Mouse (Mus musculus) cerebellum, postnatal 36 days (tissue): Measurements from ENCODE around the gene Wars2.

Experiments used
- DNase-seq, 2 experiments: peaks; one replicate each; pipeline ENCODE4 v3.0.0; 2021 to 2022; ENCODE audit warnings: mixed read lengths in 2 of 2

Wars2 gene

DNA sequence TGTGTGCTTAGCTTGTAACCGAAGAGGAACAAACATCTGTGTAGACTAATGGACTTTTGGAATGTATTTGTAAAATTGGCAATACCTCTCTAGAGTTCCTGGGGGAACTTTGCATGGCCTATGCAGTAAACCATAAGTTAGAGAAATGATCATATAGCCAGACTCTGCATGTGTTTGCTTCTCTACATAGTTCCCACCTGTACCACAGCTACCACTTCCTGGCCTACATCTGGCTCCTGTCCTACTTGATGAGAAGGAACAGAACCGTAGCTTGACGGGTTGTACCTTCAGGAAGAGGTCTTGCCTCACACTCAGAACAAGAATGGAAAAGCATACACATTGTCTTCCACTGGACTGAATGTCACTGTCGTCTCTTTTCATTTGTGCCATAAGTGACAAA is 52.7 kb downstream of the Wars2 start:
- no peak for DNase-seq

DNA sequence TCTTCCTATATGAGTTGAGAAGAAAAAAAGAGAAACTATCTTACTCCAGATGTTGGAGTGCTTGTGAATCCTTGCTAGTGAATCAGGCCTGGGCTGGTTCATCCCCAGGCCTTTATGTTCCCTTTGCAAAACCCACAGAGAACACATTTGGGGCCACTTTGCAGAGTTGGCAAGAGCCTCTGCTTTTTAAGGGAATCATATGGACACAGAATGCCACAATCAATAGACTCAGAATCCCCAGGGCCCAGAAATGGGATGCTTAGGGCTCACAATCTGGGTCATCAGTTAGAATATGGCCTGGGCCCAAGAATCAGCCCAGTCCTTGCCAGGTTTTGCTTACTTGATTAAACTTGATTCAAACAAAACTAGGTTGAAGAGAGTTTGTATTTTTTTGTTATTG is 62.5 kb downstream of the Wars2 start:
- no peak for DNase-seq

DNA sequence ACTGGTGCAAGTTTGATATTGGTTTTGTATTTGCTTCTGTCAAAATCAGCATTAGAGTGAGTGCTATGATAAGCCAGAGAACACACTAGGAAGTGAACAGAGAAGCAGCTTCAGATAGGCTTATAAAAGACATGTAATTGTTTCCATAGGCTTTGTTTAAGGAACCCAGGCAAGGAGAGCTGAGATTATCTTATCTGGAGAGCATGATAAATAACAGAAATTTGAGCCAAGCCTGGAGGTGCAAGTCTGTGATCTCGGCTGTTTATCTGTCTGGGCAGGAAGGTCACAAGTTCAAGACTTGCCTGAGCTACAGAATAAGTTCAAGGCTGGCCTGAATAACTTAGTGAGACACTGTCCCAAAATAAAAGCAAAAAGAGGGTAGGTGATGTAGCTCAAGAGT is 67.5 kb downstream of the Wars2 start:
- no peak for DNase-seq

DNA sequence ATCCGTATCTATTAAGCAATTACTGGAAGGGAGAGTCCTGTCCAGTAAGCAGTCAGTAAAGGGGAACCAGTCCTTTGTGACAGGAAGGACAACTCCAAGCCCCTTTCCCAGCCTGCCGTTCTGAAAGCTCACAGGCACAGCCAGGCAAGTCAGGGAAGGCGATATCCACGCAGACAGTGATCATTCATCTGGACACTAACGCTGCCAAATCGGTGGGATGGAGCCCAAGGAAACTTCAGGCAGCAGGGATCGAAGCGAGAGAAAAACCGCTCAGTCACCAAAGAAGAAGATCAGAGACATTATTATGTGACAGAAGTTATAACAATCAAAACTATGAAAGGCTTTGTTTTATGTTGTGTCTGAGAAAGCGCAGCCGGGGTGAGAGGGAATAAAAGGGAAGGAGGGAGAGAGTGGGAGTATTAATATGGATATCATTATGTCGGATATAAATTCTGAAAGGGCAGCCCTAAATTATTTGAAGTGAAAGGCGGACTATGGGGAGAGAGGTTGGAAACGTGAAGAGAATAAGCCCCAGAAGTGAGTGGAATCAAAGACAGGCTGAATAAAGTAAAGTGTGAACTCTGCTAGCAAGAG is 70.3 kb downstream of the Wars2 start:
- DNase-seq, result no peak

DNA sequence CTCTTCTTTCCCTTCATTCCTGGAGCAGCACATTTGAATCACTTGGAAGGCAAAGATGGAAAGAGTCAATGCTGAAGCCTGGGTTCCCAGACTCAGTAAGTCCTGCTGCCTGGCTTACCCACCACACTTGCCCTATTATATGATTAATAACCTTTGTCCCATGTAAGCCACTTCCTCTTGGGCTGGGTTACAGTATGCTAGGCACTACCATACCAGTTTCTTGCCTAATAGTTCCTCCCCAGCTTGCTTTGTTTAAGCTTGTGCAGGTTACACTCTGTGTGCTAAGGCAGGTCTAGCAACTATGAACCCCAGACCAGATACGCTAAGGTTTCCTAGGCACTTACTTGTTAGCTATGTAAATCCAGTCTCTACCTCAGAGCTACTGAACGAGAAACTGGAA is 86.9 kb downstream of the Wars2 start:
- no peak for DNase-seq

DNA sequence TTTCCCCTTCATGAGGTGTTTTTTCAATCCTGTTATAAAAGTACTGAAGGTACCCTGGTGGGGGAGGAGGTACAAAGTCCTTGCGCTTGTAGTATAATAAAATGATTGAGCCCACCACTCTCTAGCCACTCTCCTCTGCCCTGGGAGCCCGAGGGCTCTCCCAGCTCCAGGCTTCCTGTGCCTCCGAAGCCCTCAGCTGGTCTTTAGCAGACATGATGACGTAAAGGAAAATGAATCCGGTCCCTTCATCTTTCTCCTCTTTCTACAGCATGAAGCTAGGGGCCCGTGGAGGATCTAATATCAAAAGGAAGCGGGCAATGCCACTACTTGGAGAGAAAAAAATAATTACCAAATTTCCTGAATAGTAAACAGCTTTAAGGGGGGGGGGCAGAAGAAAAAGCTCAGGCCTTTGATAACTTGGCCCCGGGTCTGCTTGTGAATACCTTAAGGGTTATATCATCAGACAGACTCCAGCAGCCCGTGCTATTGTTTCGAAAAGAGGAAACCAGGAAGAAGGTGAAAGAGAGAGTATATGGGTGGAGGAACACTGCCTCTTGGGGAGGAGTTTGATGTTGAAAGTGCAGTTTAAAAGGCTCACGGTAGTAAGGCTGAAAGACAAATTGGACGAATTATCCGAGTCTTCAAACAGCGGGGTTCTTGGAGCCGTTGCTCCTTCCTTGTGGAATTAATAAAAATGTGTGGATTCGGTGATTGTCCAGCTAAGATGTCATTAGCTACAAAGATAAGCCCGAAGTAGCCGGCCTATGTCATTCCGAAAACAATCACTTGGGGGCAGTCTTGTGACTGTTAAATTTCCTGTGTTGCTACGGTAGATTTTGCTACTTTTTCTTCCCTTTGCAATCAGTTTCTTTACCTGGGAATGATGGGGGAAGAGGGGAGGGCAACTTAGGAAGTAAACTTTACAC is 92.8 kb downstream of the Wars2 start:
- peak; percentile 50 to 72 for DNase-seq

DNA sequence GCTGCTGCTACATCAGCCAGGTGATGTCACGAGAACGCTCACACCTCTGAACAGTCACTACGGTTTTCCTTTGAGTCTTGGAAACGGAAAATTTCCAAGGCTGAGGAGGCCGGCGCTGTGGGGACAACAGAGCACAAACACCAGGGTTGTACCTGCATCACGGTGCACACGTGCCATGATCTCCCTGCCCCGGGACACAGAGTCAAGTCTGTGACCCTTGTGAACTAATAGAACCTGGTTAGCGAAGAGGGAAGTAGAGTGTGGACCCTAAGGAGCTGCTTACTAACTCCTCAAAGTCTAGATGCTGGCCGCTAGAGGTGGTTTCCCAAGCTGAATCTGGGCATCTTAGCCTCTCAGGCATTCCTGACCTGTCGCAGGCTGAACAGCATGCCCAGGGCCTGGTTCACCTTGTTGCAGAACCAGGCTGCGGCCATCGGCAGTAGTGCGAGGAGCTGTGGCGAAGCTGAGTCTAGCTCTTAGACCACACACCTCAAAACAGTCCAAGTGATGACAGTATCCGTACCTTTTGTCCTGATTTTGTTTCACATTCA is 93.5 kb downstream of the Wars2 start:
- no peak for DNase-seq

DNA sequence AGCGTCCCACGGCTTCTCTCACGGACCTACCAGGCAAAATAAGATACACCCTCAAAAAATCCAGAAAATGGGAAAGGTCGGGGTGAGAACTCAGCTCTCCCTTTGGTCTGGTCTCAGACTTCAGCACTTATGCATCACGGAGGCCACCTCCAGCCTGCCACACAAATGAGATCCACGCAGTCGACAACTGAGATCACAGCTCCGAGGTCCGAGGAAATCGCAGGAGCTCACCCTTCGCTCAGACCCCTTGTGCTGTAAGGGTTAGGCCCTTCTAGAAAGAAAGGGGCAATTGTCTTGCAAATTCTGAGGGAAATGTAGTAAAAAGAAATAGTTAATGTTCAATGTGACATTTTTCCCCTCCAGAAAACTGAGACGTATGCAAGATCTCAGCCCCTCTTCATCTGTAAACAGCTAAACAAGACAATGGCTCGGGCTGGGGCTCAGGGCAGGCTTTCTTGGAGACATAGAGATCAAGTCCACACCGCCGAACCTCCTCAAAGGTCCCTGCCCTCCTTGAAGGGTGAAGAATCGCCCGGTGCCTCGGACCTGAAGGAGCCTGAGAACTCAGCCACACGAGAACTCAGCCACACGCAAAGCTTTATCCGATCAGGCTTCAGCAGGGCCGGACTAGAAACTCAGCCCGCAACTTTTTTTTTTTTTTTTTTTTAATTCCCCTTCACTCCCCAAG is 94.4 kb downstream of the Wars2 start:
- no peak for DNase-seq

DNA sequence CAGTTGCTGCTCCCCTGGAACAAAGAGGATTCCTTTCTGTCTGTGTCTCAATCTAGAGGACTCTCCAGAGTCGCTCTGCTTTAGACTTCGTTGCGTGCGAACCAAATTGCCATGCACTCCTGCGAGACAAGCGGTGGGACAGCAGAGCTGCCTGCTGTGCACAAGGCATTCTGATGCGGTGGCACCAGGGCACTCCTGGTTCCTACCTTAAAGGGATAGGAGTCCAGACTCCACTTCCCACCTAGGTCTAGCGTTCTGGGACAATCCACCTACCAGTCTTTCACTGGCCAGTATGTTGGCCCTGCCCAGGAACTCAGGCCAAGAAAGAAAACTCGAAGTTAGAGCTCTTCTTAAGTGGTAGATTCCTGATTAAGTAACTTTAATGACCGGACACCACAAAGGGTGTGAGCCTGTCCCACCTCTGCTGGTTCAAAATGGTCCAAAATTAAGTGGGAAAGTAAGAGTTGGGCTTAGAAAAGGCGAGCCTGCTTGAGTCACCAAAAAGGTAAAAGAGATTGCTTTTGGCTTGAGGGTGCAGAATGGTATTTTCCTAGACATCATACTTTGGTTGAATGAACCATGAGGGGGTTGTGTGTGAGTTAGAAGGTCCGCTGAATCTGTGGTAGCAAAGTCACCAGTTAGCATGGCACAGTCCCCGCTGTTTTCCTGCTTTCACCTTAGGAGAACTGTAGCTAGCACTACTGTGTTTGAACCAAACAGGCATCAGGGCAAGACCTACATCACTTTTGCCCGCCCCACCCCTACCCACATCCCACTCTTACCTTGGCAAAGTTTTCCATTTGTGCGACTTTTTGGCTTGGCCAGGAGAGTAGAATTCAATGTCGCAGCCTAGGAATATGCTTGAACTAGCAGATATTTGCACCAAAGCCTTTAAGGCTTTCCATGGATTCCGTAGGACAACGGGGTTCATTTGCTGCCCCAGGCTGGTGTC is 95.2 kb downstream of the Wars2 start:
- DNase-seq, result no peak

DNA sequence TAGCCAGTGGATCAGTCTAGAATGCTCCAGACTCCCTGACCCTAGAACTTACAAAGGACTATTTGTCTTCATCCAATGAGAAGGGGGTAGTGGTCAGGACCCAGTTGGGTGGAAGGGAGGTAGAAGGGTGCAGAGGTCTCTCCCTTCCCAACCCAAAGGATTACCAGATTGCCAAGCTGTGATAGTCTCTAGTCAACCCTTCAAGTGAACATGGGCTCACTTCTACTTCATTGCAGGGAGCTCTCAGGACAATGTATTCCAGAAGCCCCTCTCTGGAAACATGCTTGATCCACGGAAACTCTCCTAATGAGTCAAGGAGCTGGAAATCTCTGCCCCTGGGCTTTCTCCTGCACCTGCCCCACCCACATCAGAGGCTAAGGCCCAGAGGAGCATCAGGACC is 97.8 kb downstream of the Wars2 start:
- no peak for DNase-seq

DNA sequence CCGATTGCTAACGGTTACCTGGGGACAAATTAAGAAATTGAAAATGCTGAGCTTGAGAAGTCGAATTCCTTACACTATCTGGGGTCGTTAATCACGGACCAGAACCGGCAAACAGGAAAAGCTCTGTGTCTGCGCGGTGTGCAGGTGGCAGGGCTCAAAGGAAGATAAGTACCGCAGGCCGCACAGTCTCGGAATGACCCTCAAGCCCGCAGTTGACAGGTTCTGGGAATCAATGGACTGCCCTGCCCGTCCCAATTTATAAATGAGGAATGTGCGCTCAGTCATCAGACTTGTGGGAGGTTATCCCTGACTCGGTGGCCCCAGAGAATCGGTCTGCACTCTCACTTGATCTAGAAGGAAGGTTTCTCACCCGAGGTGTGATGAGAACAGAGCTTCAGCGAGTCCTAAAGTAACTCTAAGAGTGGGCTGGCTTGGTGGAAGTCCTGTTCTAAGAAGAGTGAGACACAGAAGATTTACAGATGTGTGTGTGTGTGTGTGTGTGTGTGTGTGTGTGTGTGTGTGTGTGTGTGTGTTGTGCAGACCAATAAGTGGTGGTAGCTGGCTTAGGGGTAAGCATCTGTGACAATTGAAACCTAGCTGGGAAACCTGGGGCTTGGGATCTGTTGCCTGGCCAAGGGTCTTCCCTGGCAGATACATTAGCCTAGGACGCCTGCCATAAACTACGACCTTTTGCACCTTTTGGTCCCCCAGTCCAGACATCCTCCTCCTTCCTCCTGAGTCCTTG is 98.6 kb downstream of the Wars2 start:
- DNase-seq, result no peak

DNA sequence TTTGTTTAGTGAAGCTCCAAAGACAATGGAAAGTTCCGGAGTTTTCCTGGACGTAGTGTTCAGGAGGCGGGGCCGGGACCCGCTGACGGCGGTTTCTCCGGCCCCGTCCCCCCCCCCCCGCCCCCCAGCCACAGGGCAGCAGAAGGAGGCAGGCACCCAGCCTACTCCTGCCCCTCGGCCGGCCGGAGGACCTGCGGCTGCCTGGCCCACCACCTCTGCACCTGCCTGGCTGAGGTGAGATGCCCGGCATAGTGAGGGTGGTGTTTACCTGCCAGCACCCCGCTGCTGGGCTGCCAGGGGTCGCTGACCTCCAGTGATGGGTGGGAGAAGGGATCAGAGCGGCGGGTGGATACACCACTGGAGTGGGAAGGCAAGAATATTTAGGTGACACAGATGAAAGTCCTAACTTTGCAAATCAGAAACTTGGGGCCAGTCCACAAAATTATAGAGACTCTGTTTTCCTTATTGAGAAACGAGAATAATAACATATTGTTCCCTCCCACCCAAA is 99.4 kb downstream of the Wars2 start, which contains the start of gene Tbx15:
TSS of gene Tbx15 (plus strand) at position 169 of the 508 bp plus-strand sequence.
- no peak for DNase-seq

DNA sequence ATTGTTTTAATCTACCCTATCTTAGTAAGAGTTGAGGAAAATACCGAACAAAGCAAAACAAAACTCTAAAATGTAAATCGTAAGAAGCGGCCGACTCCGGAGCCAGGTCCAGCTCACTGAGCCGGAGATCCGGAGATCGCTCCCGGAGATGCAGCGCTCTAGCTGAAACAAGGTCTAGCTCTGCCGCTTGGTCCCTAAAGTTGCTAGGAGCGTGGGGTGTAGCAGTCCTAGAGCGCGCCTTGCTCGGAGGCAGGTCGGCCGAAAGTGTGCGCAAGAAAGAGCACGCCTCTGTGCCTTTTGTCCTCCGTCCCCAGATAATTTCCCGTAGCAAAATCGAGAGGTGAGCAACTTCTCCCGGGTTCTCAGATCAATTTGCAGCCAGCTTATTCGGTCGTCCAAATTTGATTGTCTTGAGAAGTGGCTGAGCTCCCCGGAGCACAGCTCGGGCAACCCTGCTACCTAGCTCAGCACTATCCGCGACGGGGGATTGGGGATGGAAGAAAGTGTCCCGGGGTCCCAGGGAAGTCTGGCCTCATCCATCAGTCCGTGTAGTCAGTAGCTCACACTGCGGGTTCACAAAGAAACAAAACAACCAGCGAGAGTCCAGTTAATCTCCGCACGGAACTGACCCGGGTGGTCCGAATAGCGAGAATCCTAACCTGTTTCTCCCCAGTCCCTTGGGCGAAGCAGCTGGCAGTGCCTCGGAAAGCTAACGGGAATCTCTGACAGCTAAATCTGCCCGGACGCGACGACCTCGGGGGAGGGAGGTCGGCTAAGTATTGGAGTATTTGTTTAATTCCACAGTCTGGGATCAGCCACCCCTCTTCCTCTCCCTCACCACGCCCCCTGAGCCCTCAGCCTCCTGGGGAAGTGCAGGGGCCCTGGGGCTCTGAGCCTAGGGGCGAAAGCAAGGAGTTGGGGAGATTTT is 100.2 kb downstream of the Wars2 start:
- no peak for DNase-seq

DNA sequence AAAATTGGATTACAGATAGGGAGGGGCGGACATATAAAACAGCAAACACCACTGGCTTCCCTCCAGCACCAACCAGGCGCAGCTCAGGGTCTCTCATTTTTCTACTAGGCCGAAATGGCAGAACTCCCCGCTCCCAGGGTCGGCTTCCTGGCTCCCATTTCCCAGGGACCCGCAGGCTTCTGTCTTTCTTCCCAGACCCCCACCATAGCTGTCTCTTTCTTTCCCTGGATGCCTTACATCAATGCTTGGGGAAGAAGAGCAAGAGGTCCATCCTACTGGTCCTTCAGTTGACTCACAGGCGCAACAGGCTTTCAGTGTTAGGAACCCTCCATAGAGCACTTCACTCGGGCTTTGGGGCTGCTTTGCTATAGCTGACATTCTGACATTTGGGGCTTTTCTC is 101.6 kb downstream of the Wars2 start:
- DNase-seq, result no peak

DNA sequence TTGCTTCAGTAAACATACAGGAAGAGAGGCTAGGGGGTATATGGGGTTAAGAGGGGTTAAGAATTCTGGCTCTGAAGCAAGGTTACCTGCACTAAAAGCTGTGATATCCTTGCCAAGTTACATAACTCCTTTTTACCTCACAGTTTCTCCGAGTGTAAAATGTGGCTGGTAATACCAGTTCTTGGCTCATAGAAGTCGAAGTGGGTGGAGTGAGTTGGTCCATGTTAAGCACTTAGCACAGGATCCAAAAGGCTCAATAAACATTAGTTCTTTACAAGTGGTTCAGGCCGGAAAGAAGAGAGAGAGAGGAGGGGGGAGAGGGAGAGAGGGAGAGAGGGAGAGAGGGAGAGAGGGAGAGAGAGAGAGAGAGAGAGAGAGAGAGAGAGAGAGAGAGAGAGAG is 104.5 kb downstream of the Wars2 start:
- no peak for DNase-seq

DNA sequence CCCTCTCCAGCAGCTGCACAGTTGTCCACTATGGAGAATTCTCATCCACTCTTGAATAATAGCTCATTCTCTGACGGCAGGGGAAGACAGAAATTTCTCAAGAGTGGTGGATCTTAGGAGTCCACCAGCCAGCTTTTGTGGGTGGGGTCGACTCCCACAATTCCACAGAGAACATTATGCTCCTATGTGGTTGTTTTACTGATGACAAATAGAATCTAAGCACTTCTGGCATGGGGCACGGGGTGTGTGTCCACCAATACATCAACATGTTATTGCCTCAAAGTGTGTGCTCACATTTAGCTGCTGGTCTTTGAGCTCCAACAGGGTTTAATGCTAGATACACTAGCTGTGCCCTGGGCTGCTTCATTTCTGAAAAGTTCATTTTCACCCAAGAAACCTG is 105.8 kb downstream of the Wars2 start:
- DNase-seq, result no peak

DNA sequence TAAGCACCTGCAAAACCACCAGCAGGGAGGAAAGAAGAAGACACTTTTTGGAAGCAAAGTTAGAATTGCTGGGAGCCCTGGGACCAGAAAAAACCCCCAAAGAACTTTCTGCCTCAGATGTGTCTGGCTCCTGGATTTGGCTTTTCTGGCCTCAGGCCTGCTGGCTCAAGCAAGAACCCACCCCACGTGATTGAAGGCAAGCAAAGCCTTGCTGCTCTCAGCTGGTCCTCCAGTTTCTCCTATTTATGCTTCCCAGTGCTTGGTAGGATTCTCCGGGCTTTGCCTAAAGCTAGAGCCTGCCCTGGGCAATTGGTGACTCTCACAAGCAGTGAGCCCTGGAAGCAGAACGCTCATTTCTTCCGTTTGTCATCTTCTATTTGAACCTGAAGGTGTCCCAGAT is 106.7 kb downstream of the Wars2 start:
- DNase-seq, result no peak

DNA sequence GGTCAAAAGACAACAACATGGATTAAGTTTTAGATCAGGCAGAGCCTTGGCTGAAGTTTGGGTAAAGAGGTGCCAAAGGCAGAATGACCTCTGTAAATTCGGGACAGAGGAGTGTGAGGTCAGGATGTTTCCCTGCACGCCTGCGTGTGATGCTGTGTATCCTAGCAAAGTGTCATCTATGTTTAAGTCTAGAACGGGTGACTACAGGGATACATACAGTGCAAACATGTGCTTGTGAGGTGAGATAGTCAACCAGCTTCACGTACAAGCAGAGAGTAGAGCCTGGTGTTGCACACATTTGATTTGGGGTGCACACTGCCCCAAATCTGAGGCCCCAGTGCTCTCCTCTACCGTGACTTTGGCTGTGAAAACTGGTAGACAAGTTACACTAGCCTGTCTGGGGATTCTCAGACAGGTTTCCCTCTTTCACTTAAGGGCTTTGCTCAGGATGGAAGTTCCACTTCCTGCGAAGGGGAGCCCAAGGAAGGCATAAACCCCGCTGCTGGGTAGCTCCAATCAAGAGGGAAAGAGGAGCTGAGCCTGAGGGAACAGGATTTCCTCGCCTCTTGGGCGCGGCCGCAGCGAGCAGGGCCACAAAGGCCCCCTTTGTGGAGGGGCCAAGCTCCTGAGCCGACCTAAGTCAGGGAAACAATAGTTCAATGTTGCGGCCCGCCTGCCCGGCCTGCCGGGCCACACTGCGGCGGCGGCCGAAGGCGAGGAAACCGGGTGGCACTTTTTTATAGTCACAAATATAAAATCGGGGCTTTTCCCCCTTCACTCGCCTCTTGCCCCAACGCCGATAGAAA is 107.3 kb downstream of the Wars2 start:
- no peak for DNase-seq

DNA sequence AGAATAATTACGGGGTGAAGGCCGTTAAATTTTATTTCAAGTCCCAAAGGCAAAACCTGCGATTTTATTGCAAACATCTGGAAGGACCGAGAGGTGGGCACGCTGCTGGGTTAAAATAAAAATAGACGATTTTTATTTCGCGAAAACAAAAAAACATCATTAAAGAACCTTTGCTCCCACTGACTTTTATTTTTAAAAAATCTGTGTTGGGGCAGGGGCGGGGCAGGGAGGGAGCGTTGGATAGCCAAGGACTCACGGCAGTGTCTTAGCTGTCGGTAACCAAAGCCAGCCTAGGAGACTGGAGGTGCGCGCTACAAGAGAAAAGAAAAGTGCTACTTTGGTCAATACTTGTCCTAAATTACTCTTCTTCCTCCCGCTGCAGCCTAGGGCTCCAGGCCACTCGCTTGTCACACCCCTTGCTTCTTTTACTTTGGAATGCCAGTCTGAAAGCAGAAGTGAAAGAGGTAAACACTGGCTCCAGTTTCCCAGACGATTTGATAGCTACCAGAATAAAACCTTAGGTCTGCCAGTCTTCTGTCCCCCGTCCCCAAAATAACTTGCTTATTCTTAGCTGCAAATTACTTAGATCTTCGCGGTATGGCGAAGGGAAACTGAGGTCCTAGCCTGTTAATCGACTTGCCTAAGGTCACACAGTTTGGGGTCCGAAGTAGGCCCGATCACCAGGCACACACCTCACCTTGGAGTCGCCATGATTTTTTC is 108.1 kb downstream of the Wars2 start:
- DNase-seq, result no peak
